Mouse (Mus musculus) stomach, postnatal 0 days (tissue): ENCODE measurements around the gene Tdrd5. TPM values are rescaled to one million over a fixed set of nuclear protein-coding genes. Genes with fewer than 3 reads are reported as not detected.

Experiments
- ATAC-seq: fragments of 200-750 bp; cut with Nextera tagmentation; 2 replicates; pipeline ENCODE4 v1.8.0; 2017; ENCODE audit not compliant: low FRiP score, low TSS enrichment
- DNase-seq: peaks from one replicate; pipeline ENCODE4 v3.0.0-alpha.2; 2016; ENCODE audit warnings: low spot score
- H3K27ac ChIP-seq: fragments of 300-500 bp; sonication (generic); replicated peaks from 2 replicates; pipeline ENCODE4 v1.5.1; 2014; ENCODE audit warnings: mild to moderate bottlenecking, control low read depth
- H3K27me3 ChIP-seq: fragments of 300-500 bp; sonication (generic); 2 replicates; pipeline ENCODE4 v1.6.1; 2014; ENCODE audit warnings: low read length; ENCODE audit not compliant: control insufficient read depth, insufficient read depth
- H3K36me3 ChIP-seq: fragments of 300-500 bp; sonication (generic); 2 replicates; pipeline ENCODE4 v1.6.1; 2014; ENCODE audit warnings: low read length, mixed read lengths; ENCODE audit not compliant: control insufficient read depth, insufficient read depth
- H3K4me1 ChIP-seq: fragments of 300-500 bp; sonication (generic); replicated peaks from 2 replicates; pipeline ENCODE4 v1.6.1; 2014; ENCODE audit warnings: antibody characterized with exemption; ENCODE audit not compliant: control insufficient read depth, insufficient read depth
- H3K4me2 ChIP-seq: fragments of 300-500 bp; sonication (generic); replicated peaks from 2 replicates; pipeline ENCODE4 v1.6.1; 2014; ENCODE audit warnings: low read depth, mild to moderate bottlenecking, control low read depth, moderate library complexity
- H3K4me3 ChIP-seq: fragments of 300-500 bp; sonication (generic); 2 replicates; pipeline ENCODE4 v1.5.1; 2014; ENCODE audit warnings: low read depth, low read length, control low read depth
- H3K9ac ChIP-seq: fragments of 300-500 bp; sonication (generic); 2 replicates; pipeline ENCODE4 v1.6.1; 2014; ENCODE audit warnings: mild to moderate bottlenecking, low read length, control low read depth, mixed read lengths
- H3K9me3 ChIP-seq: fragments of 300-500 bp; sonication (generic); 2 replicates; pipeline ENCODE4 v1.6.1; 2016; ENCODE audit warnings: low read length; ENCODE audit not compliant: control insufficient read depth
- CTCF ChIP-seq: IDR thresholded peaks from 2 replicates; pipeline ENCODE4 v1.5.1; 2016; ENCODE audit warnings: antibody characterized with exemption, low read depth, mild to moderate bottlenecking, moderate library complexity
- EP300 ChIP-seq: optimal IDR thresholded peaks from 2 replicates; pipeline ENCODE3; 2016; ENCODE audit warnings: antibody characterized with exemption
- whole genome bisulfite sequencing: fragments of 180-500 bp; shearing (Covaris S2); extraction: QIAGEN DNeasy Blood & Tissue Kit; methylation state at CpG from one replicate; pipeline ENCODE4 v1.1.7; 2014; 5-methylcytosine and 5-hydroxymethylcytosine counted together
- polyA plus RNA-seq: library from polyadenylated mRNA; unstranded; fragments of >200 nt; fragmentation: Nextera tagmentation; extraction: Ambion mirVana; gene quantifications from 2 replicates; pipeline ENCODE4 v1.2.1, GENCODE M21; 2015

Gene Tdrd5
- polyA plus RNA-seq, 1 experiment from 2014 or later: 0.13 TPM

DNA sequence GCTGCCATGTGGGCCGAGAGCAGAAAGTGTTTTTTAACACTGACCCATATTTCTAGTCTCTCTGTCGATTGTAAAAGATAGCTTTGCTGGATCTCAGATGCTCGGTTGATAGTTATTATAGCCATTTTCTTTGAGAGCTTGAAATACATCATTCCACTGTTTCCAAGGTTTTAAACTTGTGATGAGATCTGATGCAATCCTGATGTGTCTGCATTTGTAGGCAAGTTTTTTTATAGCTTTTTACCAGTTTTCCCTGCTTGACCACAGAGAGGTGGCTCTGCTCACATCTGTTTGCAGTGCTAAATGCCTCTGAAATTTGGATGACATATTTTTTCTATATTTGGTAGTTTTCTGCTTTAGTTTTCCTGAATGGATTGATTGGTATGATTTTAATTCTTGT lies 55.6 kb downstream of the Tdrd5 start:
- Histone ChIP-seq H3K9ac (no peak overlapping the region), H3K27ac (no peak overlapping the region), H3K36me3 (no peaks in the 10 kb centered on the region), H3K4me3 (no peak overlapping the region), H3K9me3 (no peaks in the 10 kb centered on the region), H3K27me3 (no peaks in the 10 kb centered on the region), H3K4me2 (no peak overlapping the region), H3K4me1 (no peaks in the 10 kb centered on the region)
- no peak for TF ChIP-seq CTCF
- TF ChIP-seq EP300: no peak
- DNase-seq (no peak), ATAC-seq (no peak)
- WGBS: 61% methylated on average over 3 of the region's 3 CpGs

- no peak overlapping the region for H3K4me3 ChIP-seq
These were observed 61.6 kb downstream of the Tdrd5 start for GRCm38 (mm10) chr1:156241713-156242348.

GRCm38 (mm10) chr1:156241035-156241434 lies 62.4 kb downstream of the Tdrd5 start:
- Histone ChIP-seq H3K36me3 (no peaks in the 10 kb centered on the region), H3K27ac (no peak overlapping the region), H3K9me3 (no peaks in the 10 kb centered on the region), H3K4me2 (no peak overlapping the region), H3K4me1 (no peaks in the 10 kb centered on the region), H3K27me3 (no peaks in the 10 kb centered on the region), H3K4me3 (no peak overlapping the region), H3K9ac (no peak overlapping the region)
- TF ChIP-seq EP300 (no peak), CTCF (peak; percentile 71)
- ATAC-seq (no peak), DNase-seq (no peak)
- WGBS: 38% methylated on average over 2 of the region's 2 CpGs

More at GRCm38 (mm10) chr1:156241713-156242348, 61.6 kb downstream of the Tdrd5 start:
- no peak for TF ChIP-seq EP300
- peak; percentile 92 for TF ChIP-seq CTCF
- Histone ChIP-seq H3K27ac (no peak overlapping the region), H3K4me1 (no peaks in the 10 kb centered on the region), H3K9ac (no peak overlapping the region), H3K4me2 (no peak overlapping the region), H3K27me3 (no peaks in the 10 kb centered on the region), H3K36me3 (no peaks in the 10 kb centered on the region), H3K9me3 (no peaks in the 10 kb centered on the region)
- 9% methylated on average over 14 of the region's 14 CpGs for WGBS
- DNase-seq (peak; percentile 68), ATAC-seq (no peak; the same call in 1 of the 2 replicates)

DNA sequence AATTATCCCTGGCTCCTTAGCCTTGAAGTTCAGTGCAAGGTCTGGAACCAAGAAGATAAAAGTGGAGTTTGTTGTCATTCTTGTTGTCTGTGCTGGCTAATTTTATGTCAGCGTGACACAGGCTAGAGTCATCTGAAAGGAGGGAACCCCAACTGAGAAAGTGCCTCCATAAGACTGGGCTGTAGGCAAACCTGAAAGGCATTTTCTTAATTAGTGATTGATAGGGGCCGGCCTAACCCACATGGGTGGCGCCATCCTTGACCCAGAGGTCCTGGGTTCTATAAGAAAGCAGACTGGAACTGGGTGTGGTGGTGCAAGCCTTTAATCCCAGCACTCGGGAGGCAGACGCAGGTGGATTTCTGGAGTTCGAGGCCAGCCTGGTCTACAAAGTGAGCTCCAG lies 72.3 kb downstream of the Tdrd5 start:
- no peak for DNase-seq
- Histone ChIP-seq H3K27me3 (no peaks in the 10 kb centered on the region), H3K36me3 (no peaks in the 10 kb centered on the region), H3K4me3 (no peak overlapping the region), H3K9me3 (no peaks in the 10 kb centered on the region), H3K4me2 (no peak overlapping the region), H3K9ac (no peak overlapping the region), H3K27ac (no peak overlapping the region), H3K4me1 (no peaks in the 10 kb centered on the region)
- 89% methylated on average over 6 of the region's 6 CpGs for WGBS
- no peak for ATAC-seq
- TF ChIP-seq EP300 (no peak), CTCF (no peak)

DNA sequence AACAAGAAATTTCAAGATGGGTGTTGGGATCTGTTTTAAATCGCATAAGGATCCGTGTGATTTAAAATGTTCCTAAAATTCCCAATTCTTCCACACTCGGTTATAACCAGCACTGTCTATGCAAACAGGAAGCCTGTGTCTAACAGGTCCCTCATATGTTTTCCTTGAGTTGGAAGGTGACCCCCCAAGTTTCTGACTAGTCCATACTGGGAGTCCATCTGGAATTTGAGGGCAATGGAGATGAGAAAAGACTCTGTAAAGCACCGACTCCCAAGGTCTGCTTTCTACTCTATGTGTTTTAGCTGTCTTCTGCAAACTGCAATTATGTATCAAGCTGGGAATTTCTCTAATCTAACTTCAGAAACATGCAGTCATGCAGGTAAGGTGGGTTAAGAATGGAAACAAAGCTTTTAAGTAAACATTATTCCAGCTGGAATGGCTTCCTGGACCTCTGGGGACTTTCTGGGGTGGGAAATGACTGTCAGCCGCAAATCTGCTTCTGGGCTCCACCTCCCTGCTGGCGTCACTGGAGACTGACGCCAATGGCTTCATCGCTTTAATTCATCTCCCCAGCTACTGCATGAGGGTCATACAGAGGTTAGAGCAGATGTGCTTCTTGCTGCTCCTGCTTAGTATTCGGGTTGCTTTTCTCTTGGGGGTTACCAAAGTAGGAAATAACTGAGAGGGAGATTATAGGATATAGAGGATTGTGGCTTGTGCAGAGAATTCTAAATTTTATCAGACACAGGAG lies 73.0 kb downstream of the Tdrd5 start:
- DNase-seq (peak; percentile 23), ATAC-seq (no peak)
- no peak overlapping the region for H3K4me3 ChIP-seq
- no peaks in the 10 kb centered on the region for H3K27me3 ChIP-seq
- H3K36me3 ChIP-seq: no peaks in the 10 kb centered on the region
- no peak overlapping the region for H3K27ac ChIP-seq
- H3K4me1 ChIP-seq: no peaks in the 10 kb centered on the region
- no peak overlapping the region for H3K4me2 ChIP-seq
- no peak overlapping the region for H3K9ac ChIP-seq
- no peak for TF ChIP-seq CTCF
- 23% methylated on average over 9 of the region's 9 CpGs for WGBS
- H3K9me3 ChIP-seq: no peaks in the 10 kb centered on the region

- whole genome bisulfite sequencing: 29% methylated on average over 7 of the region's 7 CpGs
- Histone ChIP-seq H3K27me3 (no peaks in the 10 kb centered on the region), H3K9ac (no peak overlapping the region), H3K4me3 (no peak overlapping the region), H3K36me3 (no peaks in the 10 kb centered on the region), H3K4me1 (no peaks in the 10 kb centered on the region), H3K4me2 (no peak overlapping the region), H3K9me3 (no peaks in the 10 kb centered on the region), H3K27ac (no peak overlapping the region)
- TF ChIP-seq CTCF (peak; percentile 82), EP300 (no peak)
- DNase-seq (peak; percentile 54), ATAC-seq (no peak)
These were observed 74.0 kb downstream of the Tdrd5 start for GRCm38 (mm10) chr1:156229448-156229847.
